Mouse (Mus musculus) E14TG2a.4 (cell line): ENCODE measurements at regions not wholly inside any gene's neighbourhood (a gene's known extent, or its start where the extent isn't known, plus 50 kb on each side); places are given as distances from the start of the nearest gene placed in this dataset.

Source experiments
- H3K27me3 ChIP-seq: 2 replicates; pipeline ENCODE4 v1.6.1; 2014; ENCODE audit warnings: low read length, control low read depth; ENCODE audit not compliant: insufficient read depth
- H3K36me3 ChIP-seq: 2 replicates; pipeline ENCODE4 v1.6.1; 2014; ENCODE audit warnings: low read length, control low read depth; ENCODE audit not compliant: insufficient read depth
- H3K4me1 ChIP-seq: replicated peaks from 2 replicates; pipeline ENCODE4 v1.6.1; 2014; ENCODE audit warnings: low read depth, low read length, control low read depth
- H3K4me3 ChIP-seq: replicated peaks from 2 replicates; pipeline ENCODE4 v1.5.1; 2014; ENCODE audit warnings: mild to moderate bottlenecking, low read length
- H3K9me3 ChIP-seq: 2 replicates; pipeline ENCODE4 v1.6.1; 2014; ENCODE audit warnings: low read length, control low read depth
- CTCF ChIP-seq: conservative IDR thresholded peaks from 2 replicates; pipeline ENCODE4 v1.5.1; 2014; ENCODE audit warnings: low read length
- NANOG ChIP-seq: IDR thresholded peaks from 2 replicates; pipeline ENCODE4 v1.6.1; 2014; ENCODE audit warnings: borderline replicate concordance, low read length, mixed read lengths
- POU5F1 ChIP-seq: IDR thresholded peaks from 2 replicates; pipeline ENCODE4 v1.6.1; 2014; ENCODE audit warnings: low read length, borderline replicate concordance

GRCm38 (mm10) chr6:14632837-14633236 is 122.2 kb downstream of the Ppp1r3a start:
- no peaks in the 10 kb centered on the region for H3K9me3 ChIP-seq
- no peak for TF ChIP-seq NANOG
- TF ChIP-seq POU5F1 = no peak
- no peak for TF ChIP-seq CTCF
- H3K36me3 ChIP-seq = no peaks in the 10 kb centered on the region
- no peaks in the 10 kb centered on the region for H3K4me1 ChIP-seq
- H3K27me3 ChIP-seq = no peaks in the 10 kb centered on the region
- no peak overlapping the region for H3K4me3 ChIP-seq

GRCm38 (mm10) chr6:14631719-14632445 is 123.2 kb downstream of the Ppp1r3a start:
- Histone ChIP-seq H3K4me3 (no peak overlapping the region), H3K9me3 (no peaks in the 10 kb centered on the region), H3K4me1 (no peaks in the 10 kb centered on the region), H3K27me3 (no peaks in the 10 kb centered on the region), H3K36me3 (no peaks in the 10 kb centered on the region)
- no peak for TF ChIP-seq POU5F1
- TF ChIP-seq CTCF = no peak
- no peak for TF ChIP-seq NANOG

GRCm38 (mm10) chr6:14616629-14617028 is 138.4 kb downstream of the Ppp1r3a start:
- Histone ChIP-seq H3K9me3 (no peaks in the 10 kb centered on the region), H3K36me3 (no peaks in the 10 kb centered on the region), H3K4me1 (no peaks in the 10 kb centered on the region), H3K27me3 (no peaks in the 10 kb centered on the region), H3K4me3 (no peak overlapping the region)
- TF ChIP-seq POU5F1 (no peak), CTCF (no peak), NANOG (no peak)

GRCm38 (mm10) chr6:14608076-14608475 is 147.0 kb downstream of the Ppp1r3a start:
- TF ChIP-seq CTCF (no peak), POU5F1 (no peak), NANOG (no peak)
- Histone ChIP-seq H3K4me3 (no peak overlapping the region), H3K4me1 (no peaks in the 10 kb centered on the region), H3K36me3 (no peaks in the 10 kb centered on the region), H3K9me3 (no peaks in the 10 kb centered on the region), H3K27me3 (no peaks in the 10 kb centered on the region)

GRCm38 (mm10) chr6:14600543-14601249 is 154.4 kb downstream of the Ppp1r3a start:
- Histone ChIP-seq H3K9me3 (no peaks in the 10 kb centered on the region), H3K4me3 (no peak overlapping the region), H3K4me1 (no peaks in the 10 kb centered on the region), H3K36me3 (no peaks in the 10 kb centered on the region), H3K27me3 (no peaks in the 10 kb centered on the region)
- no peak for TF ChIP-seq NANOG
- TF ChIP-seq CTCF = no peak
- no peak for TF ChIP-seq POU5F1

- Histone ChIP-seq H3K4me1 (no peaks in the 10 kb centered on the region), H3K4me3 (no peak overlapping the region), H3K36me3 (no peaks in the 10 kb centered on the region), H3K27me3 (no peaks in the 10 kb centered on the region), H3K9me3 (no peaks in the 10 kb centered on the region)
- TF ChIP-seq NANOG (no peak), POU5F1 (no peak), CTCF (no peak)
These were observed 158.1 kb downstream of the Ppp1r3a start for GRCm38 (mm10) chr6:14596880-14597466.

- H3K27me3 ChIP-seq = no peaks in the 10 kb centered on the region
- H3K9me3 ChIP-seq = no peaks in the 10 kb centered on the region
- H3K36me3 ChIP-seq = no peaks in the 10 kb centered on the region
- H3K4me1 ChIP-seq = no peaks in the 10 kb centered on the region
- TF ChIP-seq CTCF (peak; percentile 76), NANOG (no peak)
- H3K4me3 ChIP-seq = no peak overlapping the region
These were observed 169.2 kb downstream of the Ppp1r3a start for GRCm38 (mm10) chr6:14585827-14586226.

- Histone ChIP-seq H3K4me1 (no peaks in the 10 kb centered on the region), H3K27me3 (no peaks in the 10 kb centered on the region), H3K9me3 (no peaks in the 10 kb centered on the region), H3K4me3 (no peak overlapping the region), H3K36me3 (no peaks in the 10 kb centered on the region)
- TF ChIP-seq CTCF (no peak), POU5F1 (no peak), NANOG (no peak)
These were observed 171.2 kb downstream of the Ppp1r3a start for GRCm38 (mm10) chr6:14583829-14584228.

GRCm38 (mm10) chr6:14574607-14575006 is 180.5 kb downstream of the Ppp1r3a start:
- TF ChIP-seq CTCF = no peak
- TF ChIP-seq POU5F1 = no peak
- no peak for TF ChIP-seq NANOG
- no peaks in the 10 kb centered on the region for H3K36me3 ChIP-seq
- H3K27me3 ChIP-seq = no peaks in the 10 kb centered on the region
- no peaks in the 10 kb centered on the region for H3K4me1 ChIP-seq
- H3K9me3 ChIP-seq = no peaks in the 10 kb centered on the region
- H3K4me3 ChIP-seq = no peak overlapping the region
